Mouse (Mus musculus) liver, adult 2 months (tissue): ENCODE measurements around the gene Peli2. TPM values are rescaled to one million over a fixed set of nuclear protein-coding genes. Genes with fewer than 3 reads are reported as not detected.

ENCODE experiments used
- DNase-seq: peaks from one replicate; pipeline ENCODE4 v3.0.0-alpha.2; 2011; ENCODE audit warnings: low read depth, low spot score; ENCODE audit errors: extremely low read depth
- H3K27ac ChIP-seq: fragments of 200-500 bp; replicated peaks from 2 replicates; pipeline ENCODE4 v1.5.1; 2012; ENCODE audit warnings: low read depth, mild to moderate bottlenecking, control low read depth, inconsistent platforms, low read length; ENCODE audit not compliant: insufficient read depth
- H3K27me3 ChIP-seq: fragments of 200-500 bp; 2 replicates; pipeline ENCODE4 v1.6.1; 2012; ENCODE audit warnings: mild to moderate bottlenecking, moderate library complexity, low read length, inconsistent platforms; ENCODE audit not compliant: control insufficient read depth, insufficient read depth
- H3K36me3 ChIP-seq: fragments of 200-500 bp; 2 replicates; pipeline ENCODE4 v1.6.1; 2012; ENCODE audit warnings: low read length, inconsistent platforms; ENCODE audit not compliant: control insufficient read depth, insufficient read depth
- H3K4me1 ChIP-seq: fragments of 200-500 bp; 2 replicates; pipeline ENCODE4 v1.6.1; 2011; ENCODE audit warnings: low read length; ENCODE audit not compliant: control insufficient read depth, insufficient read depth
- H3K4me3 ChIP-seq: fragments of 200-500 bp; 2 replicates; pipeline ENCODE4 v1.5.1; 2011; ENCODE audit warnings: low read depth, mild to moderate bottlenecking, control low read depth, low read length, moderate library complexity; ENCODE audit not compliant: insufficient read depth
- H3K79me2 ChIP-seq: fragments of 200-500 bp; 2 replicates; pipeline ENCODE4 v1.6.1; 2012; ENCODE audit warnings: inconsistent platforms, mild to moderate bottlenecking, low read length, moderate library complexity; ENCODE audit not compliant: control insufficient read depth, insufficient read depth
- H3K9ac ChIP-seq: fragments of 200-500 bp; 2 replicates; pipeline ENCODE4 v1.6.1; 2012; ENCODE audit warnings: low read depth, mild to moderate bottlenecking, control low read depth, inconsistent platforms, low read length
- CTCF ChIP-seq: fragments of 200-500 bp; IDR thresholded peaks from 2 replicates; pipeline ENCODE4 v1.5.1; 2011; ENCODE audit warnings: low read depth, low read length, control low read depth
- POLR2A ChIP-seq: fragments of 200-500 bp; IDR thresholded peaks from 2 replicates; pipeline ENCODE4 v1.6.1; 2011; ENCODE audit warnings: low read length, control low read depth; ENCODE audit not compliant: insufficient read depth; ENCODE audit errors: extremely low read depth
- WGBS: fragments of 180-500 bp; shearing (Covaris S2); methylation state at CpG from one replicate; pipeline ENCODE4 v1.1.7; 2018; 5-methylcytosine and 5-hydroxymethylcytosine counted together
- polyA plus RNA-seq: library from polyadenylated mRNA; depleted of rRNA; stranded (reverse); fragments of >200 nt; gene quantifications from 2 replicates; pipeline ENCODE4 v1.2.3, GENCODE M21; 2012
- total RNA-seq: library from RNA; depleted of rRNA; stranded (reverse); fragments of >200 nt; gene quantifications from 2 replicates; pipeline ENCODE4 v1.2.3, GENCODE M21; 2014

Gene Peli2
- total and polyA plus RNA-seq, 2 experiments: 12.7 to 14.7 TPM

- Histone ChIP-seq H3K27ac (no peak overlapping the region), H3K4me1 (peaks cover 15% of the 10 kb centered on the region), H3K27me3 (no peaks in the 10 kb centered on the region), H3K79me2 (peaks cover 12% of the 10 kb centered on the region; the same call in 1 of the 2 replicates), H3K36me3 (no peaks in the 10 kb centered on the region), H3K4me3 (no peak overlapping the region), H3K9ac (no peak overlapping the region)
- TF ChIP-seq POLR2A (no peak), CTCF (no peak)
- WGBS: 84% methylated on average over 12 of the region's 12 CpGs
- no peak for DNase-seq
Measured at GRCm38 (mm10) chr14:48207746-48208640, 87.4 kb downstream of the Peli2 start.

- TF ChIP-seq POLR2A (no peak), CTCF (no peak)
- WGBS: 95% methylated on average over 5 of the region's 5 CpGs
- H3K79me2 ChIP-seq: peaks cover 13% of the 10 kb centered on the region; the same call in 1 of the 2 replicates
Measured at GRCm38 (mm10) chr14:48209436-48209835, 88.8 kb downstream of the Peli2 start.

GRCm38 (mm10) chr14:48210089-48210488 lies 89.5 kb downstream of the Peli2 start:
- H3K4me1 ChIP-seq: peaks cover 12% of the 10 kb centered on the region
- TF ChIP-seq CTCF (no peak), POLR2A (no peak)
- no peaks in the 10 kb centered on the region for H3K27me3 ChIP-seq
- H3K27ac ChIP-seq: no peak overlapping the region
- no peak for DNase-seq
- no peak overlapping the region for H3K4me3 ChIP-seq
- peaks cover 16% of the 10 kb centered on the region; the same call in 1 of the 2 replicates for H3K79me2 ChIP-seq
- H3K36me3 ChIP-seq: no peaks in the 10 kb centered on the region
- no peak overlapping the region for H3K9ac ChIP-seq
- WGBS: 91% methylated on average over 9 of the region's 9 CpGs

More at GRCm38 (mm10) chr14:48209436-48209835, 88.8 kb downstream of the Peli2 start:
- H3K4me1 ChIP-seq: peaks cover 15% of the 10 kb centered on the region
- no peaks in the 10 kb centered on the region for H3K27me3 ChIP-seq
- DNase-seq: no peak
- H3K27ac ChIP-seq: no peak overlapping the region
- no peak overlapping the region for H3K9ac ChIP-seq
- no peak overlapping the region for H3K4me3 ChIP-seq
- H3K36me3 ChIP-seq: no peaks in the 10 kb centered on the region

- H3K27me3 ChIP-seq: no peaks in the 10 kb centered on the region
- H3K36me3 ChIP-seq: no peaks in the 10 kb centered on the region
- TF ChIP-seq CTCF: no peak
- TF ChIP-seq POLR2A: no peak
- no peak for DNase-seq
- no peak overlapping the region for H3K9ac ChIP-seq
- 96% methylated on average over 8 of the region's 8 CpGs for WGBS
- peaks cover 13% of the 10 kb centered on the region; the same call in 1 of the 2 replicates for H3K79me2 ChIP-seq
- H3K4me3 ChIP-seq: no peak overlapping the region
- peaks cover 5% of the 10 kb centered on the region for H3K4me1 ChIP-seq
- no peak overlapping the region for H3K27ac ChIP-seq
Measured at GRCm38 (mm10) chr14:48211526-48211925, 90.9 kb downstream of the Peli2 start.

- DNase-seq: no peak
- H3K27me3 ChIP-seq: no peaks in the 10 kb centered on the region
- H3K4me1 ChIP-seq: peaks cover 5% of the 10 kb centered on the region
- no peak overlapping the region for H3K27ac ChIP-seq
- no peak overlapping the region for H3K4me3 ChIP-seq
- H3K79me2 ChIP-seq: peaks cover 9% of the 10 kb centered on the region; the same call in 1 of the 2 replicates
- no peaks in the 10 kb centered on the region for H3K36me3 ChIP-seq
- TF ChIP-seq CTCF (no peak), POLR2A (no peak)
- H3K9ac ChIP-seq: no peak overlapping the region
- WGBS: 96% methylated on average over 11 of the region's 11 CpGs
Measured at GRCm38 (mm10) chr14:48212839-48213238, 92.2 kb downstream of the Peli2 start.

GRCm38 (mm10) chr14:48213593-48213992 lies 93.0 kb downstream of the Peli2 start:
- WGBS: 83% methylated on average over 15 of the region's 15 CpGs
- Histone ChIP-seq H3K27ac (no peak overlapping the region), H3K79me2 (peaks cover 9% of the 10 kb centered on the region; the same call in 1 of the 2 replicates), H3K4me3 (no peak overlapping the region), H3K4me1 (peaks cover 5% of the 10 kb centered on the region), H3K9ac (no peak overlapping the region), H3K36me3 (no peaks in the 10 kb centered on the region), H3K27me3 (no peaks in the 10 kb centered on the region)
- DNase-seq: no peak
- TF ChIP-seq CTCF (no peak), POLR2A (no peak)
